Mouse (Mus musculus) c-Kit-positive CD71-positive TER-119-positive erythroid progenitor cells, embryonic 14.5 days (primary cell): Measurements from ENCODE around the gene Zfp365.

Experiments used
- DNase-seq: peaks from one replicate; pipeline ENCODE4 v3.0.0-alpha.2; 2013; ENCODE audit warnings: low spot score

The Zfp365 gene

GRCm38 (mm10) chr10:67841596-67841995, 70.9 kb downstream of the Zfp365 start:
- DNase-seq: no peak

GRCm38 (mm10) chr10:67840735-67841134, 71.7 kb downstream of the Zfp365 start:
- no peak for DNase-seq

- DNase-seq: no peak
Observed at GRCm38 (mm10) chr10:67839156-67839555, 73.3 kb downstream of the Zfp365 start.

- no peak for DNase-seq
Observed at GRCm38 (mm10) chr10:67836426-67836825, 76.0 kb downstream of the Zfp365 start.
